Mouse (Mus musculus): Measurements from ENCODE around the gene Ralb. TPM values are rescaled to one million over a fixed set of nuclear protein-coding genes. Genes with fewer than 3 reads are reported as not detected.

The Ralb gene
- polyA plus RNA-seq, 1 experiment: 30.3 TPM

DNA sequence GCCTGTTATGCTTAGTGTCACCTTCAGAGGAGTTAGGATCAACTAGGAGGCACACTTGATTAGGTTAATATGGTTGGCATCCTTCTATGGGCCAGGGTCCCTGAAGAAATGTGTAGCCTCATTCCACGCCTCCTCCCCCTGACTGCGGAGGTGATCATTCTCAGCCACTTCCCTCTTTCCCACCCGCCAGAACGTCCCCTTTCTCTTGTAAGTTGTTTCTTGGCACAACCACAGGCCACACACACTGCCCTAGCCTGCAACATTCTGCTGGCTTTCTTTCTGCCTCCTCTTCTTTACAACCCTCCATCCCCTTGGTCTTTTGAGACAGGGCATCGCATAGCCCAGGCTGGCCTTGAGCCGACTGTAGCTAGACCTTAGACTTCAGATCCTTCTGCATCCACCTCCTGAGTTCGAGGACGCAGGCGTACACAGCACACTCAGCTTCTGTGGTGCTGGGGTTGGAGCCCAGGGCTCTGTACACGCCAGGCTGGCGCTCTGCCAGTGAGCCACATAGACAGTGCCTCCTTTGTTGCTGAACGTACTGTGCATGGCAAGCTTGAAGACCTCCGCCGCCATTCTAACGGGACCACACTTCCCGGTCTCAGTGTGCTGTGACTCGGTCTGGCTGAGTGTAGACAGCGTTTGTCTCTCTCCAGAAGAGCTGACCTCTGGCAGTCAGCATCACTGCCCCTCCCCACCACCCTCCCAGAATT, 28.7 kb upstream of the Ralb start:
- Histone ChIP-seq H3K4me1 (ENCODE audit: control insufficient read depth, insufficient read depth, low read length) (peaks cover 15% of the 10 kb centered on the region), H3K4me3 (replicated peaks; ENCODE audit: control insufficient read depth, low read depth, low read length) (no peak overlapping the region), H3K27ac (ENCODE audit: control insufficient read depth, insufficient read depth, low read depth, low read length, poor library complexity) (no peak overlapping the region)
- TF ChIP-seq CTCF (IDR thresholded peaks at IDR 0.05; ENCODE audit: control insufficient read depth, insufficient read depth, low read length) (no peak), POLR2A (IDR thresholded peaks at IDR 0.05; ENCODE audit: borderline replicate concordance, control insufficient read depth, low read depth, low read length) (no peak)
- 62% methylated on average over 18 of the region's 18 CpGs for WGBS

DNA sequence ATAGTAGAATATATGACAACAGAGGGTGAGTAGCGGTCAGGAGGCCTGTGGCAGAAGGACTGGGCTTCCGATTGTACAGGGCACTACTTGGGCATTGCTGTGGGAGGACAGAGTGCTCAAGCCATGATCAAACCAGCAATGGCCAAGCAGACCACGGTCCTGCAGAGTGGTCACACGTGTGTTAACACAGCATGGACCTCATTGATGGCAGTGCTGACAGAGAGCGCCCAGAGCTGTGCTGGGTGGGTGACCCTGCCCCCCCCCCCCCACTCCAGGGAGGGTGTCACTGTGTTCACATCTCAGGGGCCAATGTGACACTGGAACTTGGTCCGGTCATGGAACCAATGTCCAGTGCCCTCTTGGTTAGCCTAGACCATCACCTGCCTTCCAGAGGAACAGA, 27.6 kb upstream of the Ralb start:
- WGBS: 87% methylated on average over 6 of the region's 6 CpGs
- Histone ChIP-seq H3K4me3 (replicated peaks; ENCODE audit: control insufficient read depth, low read depth, low read length) (no peak overlapping the region), H3K4me1 (ENCODE audit: control insufficient read depth, insufficient read depth, low read length) (peaks cover 15% of the 10 kb centered on the region), H3K27ac (ENCODE audit: control insufficient read depth, insufficient read depth, low read depth, low read length, poor library complexity) (no peak overlapping the region; the same call in 1 of the 2 replicates)
- TF ChIP-seq CTCF (IDR thresholded peaks at IDR 0.05; ENCODE audit: control insufficient read depth, insufficient read depth, low read length) (no peak), POLR2A (IDR thresholded peaks at IDR 0.05; ENCODE audit: borderline replicate concordance, control insufficient read depth, low read depth, low read length) (no peak)

DNA sequence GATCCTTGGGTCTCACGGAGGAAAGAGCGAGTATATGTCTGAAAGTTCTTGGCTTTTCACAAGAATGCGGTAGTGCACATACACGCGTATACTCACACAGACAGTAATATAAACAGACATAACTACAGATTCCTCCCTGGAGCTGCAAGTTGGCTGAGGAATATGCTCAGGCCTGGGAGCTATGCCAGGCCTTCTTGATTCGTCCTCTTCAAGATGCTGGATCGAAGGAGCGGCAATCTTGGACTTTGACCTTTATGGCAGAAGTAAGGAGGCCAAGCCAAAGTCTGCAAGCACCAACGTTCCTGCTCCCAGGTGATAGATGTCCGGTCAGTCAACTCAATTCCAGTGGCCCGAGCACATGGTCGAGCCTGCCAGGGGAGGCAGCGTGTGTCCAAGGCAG, 26.3 kb upstream of the Ralb start:
- TF ChIP-seq POLR2A (IDR thresholded peaks at IDR 0.05; ENCODE audit: borderline replicate concordance, control insufficient read depth, low read depth, low read length) (no peak), CTCF (IDR thresholded peaks at IDR 0.05; ENCODE audit: control insufficient read depth, insufficient read depth, low read length) (no peak)
- H3K4me3 ChIP-seq (replicated peaks; ENCODE audit: control insufficient read depth, low read depth, low read length): no peak overlapping the region
- 85% methylated on average over 13 of the region's 13 CpGs for WGBS
- H3K4me1 ChIP-seq (ENCODE audit: control insufficient read depth, insufficient read depth, low read length): peaks cover 15% of the 10 kb centered on the region
- no peak overlapping the region for H3K27ac ChIP-seq (ENCODE audit: control insufficient read depth, insufficient read depth, low read depth, low read length, poor library complexity)

DNA sequence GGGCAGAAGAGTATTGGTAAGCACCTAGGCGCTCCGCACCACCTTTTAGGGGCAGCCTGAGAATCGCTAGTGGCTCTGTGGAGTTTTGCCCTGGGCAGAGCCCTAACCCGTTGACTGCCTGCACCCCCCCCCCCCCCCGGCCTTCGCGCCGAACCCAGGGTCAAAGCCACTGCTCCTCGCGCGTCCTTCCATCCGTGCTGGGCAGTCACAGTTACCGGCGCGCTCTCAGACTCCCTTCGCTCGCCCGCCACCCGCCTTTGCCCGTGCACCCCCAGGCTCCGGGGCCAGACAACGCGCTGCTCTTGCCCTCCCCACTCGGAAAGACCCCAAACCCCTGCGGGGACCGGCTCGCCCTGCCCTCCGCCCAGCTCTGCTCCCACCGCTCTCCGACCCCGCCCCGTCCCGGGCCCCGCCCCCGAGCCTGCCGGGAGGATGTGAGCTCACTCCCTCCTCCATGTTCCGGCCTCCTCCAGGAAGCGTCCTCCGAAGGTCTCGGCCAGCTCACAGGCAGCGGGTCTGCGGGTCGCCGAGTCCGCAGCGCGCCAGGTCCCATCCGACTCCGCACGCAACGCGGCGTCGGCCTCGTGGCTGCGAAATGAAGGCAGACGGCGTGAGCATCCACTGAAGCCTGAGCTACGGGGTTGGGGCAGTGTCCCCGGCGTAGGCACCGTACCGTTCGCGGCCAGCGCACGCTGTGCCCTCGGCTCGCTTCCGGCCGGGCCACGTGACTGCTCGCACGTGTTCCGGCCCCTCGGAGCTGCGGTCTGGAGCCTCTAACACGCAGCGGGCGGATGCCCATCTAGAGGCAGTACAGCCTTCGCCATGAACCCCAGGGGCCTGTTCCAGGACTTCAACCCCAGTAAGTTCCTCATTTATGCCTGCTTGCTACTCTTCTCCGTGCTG, 21.3 kb upstream of the Ralb start, which contains the start of gene Tmem185b:
Gene Tmem185b (plus strand): TSS at position 472 of the 903 bp plus-strand sequence.
- Histone ChIP-seq H3K27ac (ENCODE audit: control insufficient read depth, insufficient read depth, low read depth, low read length, poor library complexity) (peak within 1 kb of the TSS; percentile 92), H3K4me3 (replicated peaks; ENCODE audit: control insufficient read depth, low read depth, low read length) (peak within 1 kb of the TSS; percentile 84), H3K4me1 (ENCODE audit: control insufficient read depth, insufficient read depth, low read length) (no peaks in the 10 kb centered on the region; the same call in 1 of the 2 replicates)
- WGBS: 1% methylated on average over 80 of the region's 82 CpGs
- TF ChIP-seq POLR2A (IDR thresholded peaks at IDR 0.05; ENCODE audit: borderline replicate concordance, control insufficient read depth, low read depth, low read length) (peak; percentile 68; the same call in 1 of the 2 replicates), CTCF (IDR thresholded peaks at IDR 0.05; ENCODE audit: control insufficient read depth, insufficient read depth, low read length) (no peak)

DNA sequence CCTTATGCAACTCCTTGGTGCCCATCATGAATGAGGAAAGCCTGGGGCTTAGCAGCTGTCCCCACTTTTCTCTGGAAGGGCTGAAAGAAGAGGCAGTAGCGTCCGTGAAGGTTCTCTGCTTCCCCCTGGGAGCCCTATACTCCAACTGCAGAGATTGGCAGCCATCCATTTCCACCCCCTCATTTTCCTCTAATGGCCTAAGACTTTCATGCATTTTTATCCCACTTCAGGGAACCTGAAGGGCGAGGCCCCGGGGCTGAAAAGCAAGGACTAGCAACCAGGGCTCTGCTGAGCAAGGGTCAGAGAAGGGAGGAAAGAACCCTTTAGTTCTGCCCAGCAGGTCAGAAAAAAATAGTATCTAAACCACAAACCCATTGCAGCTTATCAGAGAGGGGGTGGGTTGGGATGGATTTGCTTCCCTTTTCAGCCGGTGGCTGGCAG, 20.4 kb upstream of the Ralb start:
- Histone ChIP-seq H3K4me1 (ENCODE audit: control insufficient read depth, insufficient read depth, low read length) (no peaks in the 10 kb centered on the region; the same call in 1 of the 2 replicates), H3K4me3 (replicated peaks; ENCODE audit: control insufficient read depth, low read depth, low read length) (no peak overlapping the region), H3K27ac (ENCODE audit: control insufficient read depth, insufficient read depth, low read depth, low read length, poor library complexity) (no peak overlapping the region)
- WGBS: 10% methylated on average over 5 of the region's 5 CpGs
- TF ChIP-seq CTCF (IDR thresholded peaks at IDR 0.05; ENCODE audit: control insufficient read depth, insufficient read depth, low read length) (no peak), POLR2A (IDR thresholded peaks at IDR 0.05; ENCODE audit: borderline replicate concordance, control insufficient read depth, low read depth, low read length) (no peak)

DNA sequence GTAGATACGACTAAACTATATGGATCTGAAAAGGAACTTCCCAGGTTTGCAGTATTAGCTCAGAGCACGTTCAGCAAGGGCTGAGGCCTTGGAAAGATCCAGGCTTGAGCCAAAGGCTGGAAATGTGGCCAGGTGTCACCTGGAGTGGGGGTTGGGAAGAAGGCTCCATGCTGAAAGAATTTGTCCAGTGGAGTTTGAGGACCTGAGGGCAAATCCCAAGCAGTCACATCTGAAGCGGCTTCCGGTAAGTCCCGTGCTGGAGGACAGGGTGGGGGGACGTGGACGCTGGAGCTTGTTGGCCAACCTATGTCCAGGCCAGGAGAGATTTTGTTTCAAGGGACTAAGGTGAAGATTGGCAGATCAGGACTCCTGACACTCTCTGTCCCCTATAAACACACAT, 19.2 kb upstream of the Ralb start:
- WGBS: 83% methylated on average over 7 of the region's 7 CpGs
- H3K4me1 ChIP-seq (ENCODE audit: control insufficient read depth, insufficient read depth, low read length): no peaks in the 10 kb centered on the region; the same call in 1 of the 2 replicates
- TF ChIP-seq POLR2A (IDR thresholded peaks at IDR 0.05; ENCODE audit: borderline replicate concordance, control insufficient read depth, low read depth, low read length) (no peak), CTCF (IDR thresholded peaks at IDR 0.05; ENCODE audit: control insufficient read depth, insufficient read depth, low read length) (no peak)
- no peak overlapping the region for H3K27ac ChIP-seq (ENCODE audit: control insufficient read depth, insufficient read depth, low read depth, low read length, poor library complexity)
- H3K4me3 ChIP-seq (replicated peaks; ENCODE audit: control insufficient read depth, low read depth, low read length): no peak overlapping the region

DNA sequence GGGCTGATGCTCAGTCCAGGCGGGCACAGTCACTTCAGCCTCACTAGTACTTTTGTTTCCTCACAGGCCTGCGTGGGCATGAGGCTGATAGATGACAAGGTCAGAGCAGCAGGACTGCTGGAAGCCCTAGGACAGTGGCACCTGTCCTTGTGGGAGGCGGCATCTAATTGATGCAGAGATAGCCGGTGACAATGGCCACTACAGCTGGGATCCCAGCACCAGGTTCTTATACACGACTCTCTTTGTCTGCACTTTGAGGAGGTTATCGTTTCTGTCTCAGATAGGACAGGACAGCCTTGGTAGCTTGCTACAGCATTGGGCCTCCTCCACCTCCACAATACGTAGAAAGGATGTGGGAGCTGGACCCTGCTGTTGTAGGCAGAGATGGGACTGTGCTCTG, 18.8 kb upstream of the Ralb start:
- no peak overlapping the region for H3K27ac ChIP-seq (ENCODE audit: control insufficient read depth, insufficient read depth, low read depth, low read length, poor library complexity)

DNA sequence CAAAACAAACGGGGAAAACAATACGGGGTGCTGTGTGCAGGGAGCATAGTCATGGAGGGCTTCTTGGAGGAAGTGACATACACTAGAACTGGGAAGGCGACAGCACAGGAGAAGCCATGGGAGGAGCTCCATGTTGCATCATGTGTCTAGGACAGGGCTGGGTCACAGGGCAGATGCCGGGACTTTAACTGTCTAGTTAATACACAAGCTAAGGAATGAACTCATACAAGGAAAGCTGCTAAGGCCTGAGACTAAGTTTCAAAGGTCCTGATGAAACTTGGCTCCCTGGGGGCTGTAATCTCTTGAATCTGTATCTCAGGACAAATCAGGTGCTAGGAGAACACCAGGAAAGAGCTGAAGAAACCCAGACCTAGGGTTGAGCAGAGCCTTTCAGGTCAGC, 18.1 kb upstream of the Ralb start:
- TF ChIP-seq CTCF (IDR thresholded peaks at IDR 0.05; ENCODE audit: control insufficient read depth, insufficient read depth, low read length): no peak
- no peak for TF ChIP-seq POLR2A (IDR thresholded peaks at IDR 0.05; ENCODE audit: borderline replicate concordance, control insufficient read depth, low read depth, low read length)
- H3K27ac ChIP-seq (ENCODE audit: control insufficient read depth, insufficient read depth, low read depth, low read length, poor library complexity): no peak overlapping the region
- no peaks in the 10 kb centered on the region; the same call in 1 of the 2 replicates for H3K4me1 ChIP-seq (ENCODE audit: control insufficient read depth, insufficient read depth, low read length)
- WGBS: 57% methylated on average over 4 of the region's 4 CpGs
- H3K4me3 ChIP-seq (replicated peaks; ENCODE audit: control insufficient read depth, low read depth, low read length): no peak overlapping the region

More for the DNA sequence above, 18.8 kb upstream of the Ralb start:
- H3K4me3 ChIP-seq (replicated peaks; ENCODE audit: control insufficient read depth, low read depth, low read length): no peak overlapping the region
- 85% methylated on average over 7 of the region's 7 CpGs for WGBS
- H3K4me1 ChIP-seq (ENCODE audit: control insufficient read depth, insufficient read depth, low read length): no peaks in the 10 kb centered on the region; the same call in 1 of the 2 replicates
- TF ChIP-seq POLR2A (IDR thresholded peaks at IDR 0.05; ENCODE audit: borderline replicate concordance, control insufficient read depth, low read depth, low read length): no peak
- TF ChIP-seq CTCF (IDR thresholded peaks at IDR 0.05; ENCODE audit: control insufficient read depth, insufficient read depth, low read length): no peak
